Mouse (Mus musculus) liver, adult 2 months (tissue): ENCODE data around the gene 1700007K13Rik.

Experiments used
- CTCF ChIP-seq: fragments of 200-500 bp; IDR thresholded peaks from 2 replicates; pipeline ENCODE4 v1.5.1; 2011; ENCODE audit warnings: low read depth, low read length, control low read depth
- POLR2A ChIP-seq: fragments of 200-500 bp; IDR thresholded peaks from 2 replicates; pipeline ENCODE4 v1.6.1; 2011; ENCODE audit warnings: low read length, control low read depth; ENCODE audit not compliant: insufficient read depth; ENCODE audit errors: extremely low read depth

- TF ChIP-seq CTCF (no peak), POLR2A (no peak)
These were observed 3.3 kb upstream of the 1700007K13Rik start for GRCm38 (mm10) chr2:28469461-28469860.
